Mouse (Mus musculus): ENCODE data around the gene Thrb.

GRCm38 (mm10) chr14:17863701-17864320, 203.8 kb downstream of the Thrb start:
- TF ChIP-seq GATA1 (IDR thresholded peaks at IDR 0.05; ENCODE audit: borderline replicate concordance, low read length) (no peak), FLI1 (IDR thresholded peaks at IDR 0.05; ENCODE audit: low read length) (no peak)
